Mouse (Mus musculus): ENCODE data around the gene Vipr1. TPM values are rescaled to one million over a fixed set of nuclear protein-coding genes. Genes with fewer than 3 reads are reported as not detected.

Gene Vipr1
- polyA plus RNA-seq, 1 experiment from 2014 or later: 0.51 TPM

DNA sequence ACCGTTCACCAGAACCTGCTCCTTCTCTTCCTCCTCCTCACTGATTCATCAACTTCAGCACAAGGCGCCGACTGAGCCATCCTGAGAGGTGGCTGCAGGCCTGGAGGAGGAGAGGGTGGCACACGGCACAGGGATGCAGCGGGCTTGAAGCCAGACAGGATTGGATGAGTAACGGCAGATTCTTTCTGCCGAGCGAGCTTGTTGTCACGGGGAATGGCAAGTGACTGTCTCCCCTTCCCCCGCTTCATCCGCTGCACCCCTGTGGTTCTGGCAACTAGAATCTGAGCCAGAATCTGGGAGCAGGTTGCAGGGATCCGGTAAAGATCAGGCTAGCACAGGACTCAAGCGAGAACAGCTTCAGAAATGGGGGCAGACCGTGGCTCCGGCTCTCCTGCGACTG, 2.7 kb upstream of the Vipr1 start:
- TF ChIP-seq CTCF (IDR thresholded peaks at IDR 0.05; ENCODE audit: low read depth): no peak
- TF ChIP-seq EP300 (optimal IDR thresholded peaks at IDR 0.05): no peak
- no peak for DNase-seq (ENCODE audit: low spot score)

GRCm38 (mm10) chr9:121641235-121641915, 1.1 kb upstream of the Vipr1 start:
- Histone ChIP-seq H3K4me3 (ENCODE audit: low read depth, low read length) (peak overlapping the region; percentile 49), H3K36me3 (ENCODE audit: control insufficient read depth, insufficient read depth, low read length) (no peaks in the 10 kb centered on the region), H3K27ac (replicated peaks) (no peak overlapping the region), H3K4me1 (replicated peaks; ENCODE audit: control insufficient read depth, insufficient read depth) (no peaks in the 10 kb centered on the region), H3K9me3 (ENCODE audit: control insufficient read depth, low read length) (no peaks in the 10 kb centered on the region), H3K27me3 (ENCODE audit: control insufficient read depth, insufficient read depth, low read length) (peaks cover 2% of the 10 kb centered on the region; the same call in 1 of the 2 replicates), H3K4me2 (replicated peaks; ENCODE audit: low read depth) (peak overlapping the region; percentile 84), H3K9ac (ENCODE audit: low read length) (peak overlapping the region; percentile 35; the same call in 1 of the 2 replicates)
- 14% methylated on average over 27 of the region's 27 CpGs for WGBS
- ATAC-seq (ENCODE audit: low FRiP score, low TSS enrichment) (0 out of 2 replicates have a peak, but pooled peaks have one; percentile 8), DNase-seq (ENCODE audit: low spot score) (no peak)
- TF ChIP-seq EP300 (optimal IDR thresholded peaks at IDR 0.05) (no peak), CTCF (IDR thresholded peaks at IDR 0.05; ENCODE audit: low read depth) (0 out of 2 replicates have a peak, but pooled peaks have one; percentile 10)

More for the DNA sequence above, 2.7 kb upstream of the Vipr1 start:
- Histone ChIP-seq H3K9me3 (ENCODE audit: control insufficient read depth, low read length) (no peaks in the 10 kb centered on the region), H3K4me3 (ENCODE audit: low read depth, low read length) (no peak overlapping the region), H3K4me1 (replicated peaks; ENCODE audit: control insufficient read depth, insufficient read depth) (no peaks in the 10 kb centered on the region), H3K4me2 (replicated peaks; ENCODE audit: low read depth) (no peak overlapping the region), H3K27ac (replicated peaks) (no peak overlapping the region), H3K9ac (ENCODE audit: low read length) (no peak overlapping the region), H3K36me3 (ENCODE audit: control insufficient read depth, insufficient read depth, low read length) (no peaks in the 10 kb centered on the region), H3K27me3 (ENCODE audit: control insufficient read depth, insufficient read depth, low read length) (peaks cover 2% of the 10 kb centered on the region; the same call in 1 of the 2 replicates)
- no peak for ATAC-seq (ENCODE audit: low FRiP score, low TSS enrichment)
- 65% methylated on average over 16 of the region's 16 CpGs for WGBS

DNA sequence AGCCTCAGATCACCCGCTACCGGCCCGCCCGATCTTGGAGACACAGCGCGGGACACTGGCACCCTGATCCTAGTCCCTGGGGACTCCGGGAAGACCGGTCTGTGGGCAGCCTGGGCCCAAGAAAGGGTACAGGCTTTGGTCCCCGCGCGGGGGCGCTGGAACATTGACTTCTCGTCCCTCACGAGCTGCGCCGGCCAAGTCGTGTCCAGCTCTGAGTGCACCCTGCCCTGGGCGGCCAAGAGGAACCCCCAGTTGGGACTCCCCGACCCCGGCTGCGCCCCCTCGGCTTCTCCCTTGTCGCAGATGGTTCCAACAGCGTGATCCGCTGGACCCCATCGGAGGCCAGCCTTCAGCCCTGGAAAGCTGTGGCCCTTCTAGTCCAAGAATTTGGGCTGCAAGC, 515 bp upstream of the Vipr1 start, which contains the start of gene Lyzl4:
Lyzl4 (minus strand) TSS at position 96 of the 400 bp plus-strand sequence.
- Histone ChIP-seq H3K9me3 (ENCODE audit: control insufficient read depth, low read length) (no peaks in the 10 kb centered on the region), H3K9ac (ENCODE audit: low read length) (peak within 1 kb of the TSS; percentile 45), H3K4me2 (replicated peaks; ENCODE audit: low read depth) (peak within 1 kb of the TSS; percentile 84), H3K4me3 (ENCODE audit: low read depth, low read length) (peak within 1 kb of the TSS; percentile 49), H3K27me3 (ENCODE audit: control insufficient read depth, insufficient read depth, low read length) (peaks cover 2% of the 10 kb centered on the region; the same call in 1 of the 2 replicates), H3K27ac (replicated peaks) (no peak within 1 kb of the TSS), H3K36me3 (ENCODE audit: control insufficient read depth, insufficient read depth, low read length) (no peaks in the 10 kb centered on the region), H3K4me1 (replicated peaks; ENCODE audit: control insufficient read depth, insufficient read depth) (no peaks in the 10 kb centered on the region)
- TF ChIP-seq CTCF (IDR thresholded peaks at IDR 0.05; ENCODE audit: low read depth) (peak; percentile 76), EP300 (optimal IDR thresholded peaks at IDR 0.05) (no peak)
- peak; percentile 69 for ATAC-seq (ENCODE audit: low FRiP score, low TSS enrichment)
- peak; percentile 85 for DNase-seq (ENCODE audit: low spot score)
- WGBS: under 1% methylated on average over 26 of the region's 26 CpGs

DNA sequence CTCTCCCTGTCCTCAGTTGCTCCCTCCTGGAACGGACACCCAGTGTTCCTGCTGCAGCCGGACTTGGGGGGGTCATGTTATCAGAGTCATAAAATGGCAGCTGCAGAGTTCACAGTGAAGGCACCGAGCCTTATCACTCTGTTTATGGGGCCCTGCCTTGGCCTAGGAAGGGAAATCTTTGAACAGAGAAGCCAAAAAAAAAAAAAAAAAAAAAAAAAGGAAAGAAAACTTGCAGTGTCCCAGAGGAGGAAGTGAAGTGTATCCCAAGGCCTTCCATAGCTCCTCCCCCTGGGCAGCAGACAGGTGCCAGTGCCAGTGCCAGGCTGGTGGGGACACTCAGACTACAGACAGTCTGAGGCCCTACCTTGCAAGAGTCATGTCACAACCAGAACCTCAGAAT, 2.3 kb downstream of the Vipr1 start:
- H3K27me3 ChIP-seq (ENCODE audit: control insufficient read depth, insufficient read depth, low read length): peaks cover 2% of the 10 kb centered on the region; the same call in 1 of the 2 replicates

GRCm38 (mm10) chr9:121647026-121647425, 4.5 kb downstream of the Vipr1 start:
- H3K27ac ChIP-seq (replicated peaks): no peak overlapping the region
- no peak overlapping the region for H3K4me2 ChIP-seq (replicated peaks; ENCODE audit: low read depth)
- no peak for DNase-seq (ENCODE audit: low spot score)
- no peaks in the 10 kb centered on the region for H3K36me3 ChIP-seq (ENCODE audit: control insufficient read depth, insufficient read depth, low read length)
- H3K4me1 ChIP-seq (replicated peaks; ENCODE audit: control insufficient read depth, insufficient read depth): no peaks in the 10 kb centered on the region
- no peaks in the 10 kb centered on the region; the same call in 1 of the 2 replicates for H3K27me3 ChIP-seq (ENCODE audit: control insufficient read depth, insufficient read depth, low read length)
- TF ChIP-seq CTCF (IDR thresholded peaks at IDR 0.05; ENCODE audit: low read depth) (no peak), EP300 (optimal IDR thresholded peaks at IDR 0.05) (peak; percentile 62)
- H3K9me3 ChIP-seq (ENCODE audit: control insufficient read depth, low read length): no peaks in the 10 kb centered on the region
- WGBS: 53% methylated on average over 7 of the region's 7 CpGs
- ATAC-seq (ENCODE audit: low FRiP score, low TSS enrichment): no peak
- no peak overlapping the region for H3K4me3 ChIP-seq (ENCODE audit: low read depth, low read length)
- no peak overlapping the region for H3K9ac ChIP-seq (ENCODE audit: low read length)

More for the DNA sequence above, 2.3 kb downstream of the Vipr1 start:
- H3K4me2 ChIP-seq (replicated peaks; ENCODE audit: low read depth): no peak overlapping the region
- no peak overlapping the region for H3K27ac ChIP-seq (replicated peaks)
- WGBS: 55% methylated on average over 3 of the region's 3 CpGs
- no peaks in the 10 kb centered on the region for H3K4me1 ChIP-seq (replicated peaks; ENCODE audit: control insufficient read depth, insufficient read depth)
- no peak overlapping the region for H3K9ac ChIP-seq (ENCODE audit: low read length)
- DNase-seq (ENCODE audit: low spot score): no peak
- no peak overlapping the region for H3K4me3 ChIP-seq (ENCODE audit: low read depth, low read length)
- H3K9me3 ChIP-seq (ENCODE audit: control insufficient read depth, low read length): no peaks in the 10 kb centered on the region
- H3K36me3 ChIP-seq (ENCODE audit: control insufficient read depth, insufficient read depth, low read length): no peaks in the 10 kb centered on the region
- TF ChIP-seq EP300 (optimal IDR thresholded peaks at IDR 0.05) (no peak), CTCF (IDR thresholded peaks at IDR 0.05; ENCODE audit: low read depth) (no peak)
- no peak for ATAC-seq (ENCODE audit: low FRiP score, low TSS enrichment)

- Histone ChIP-seq H3K4me2 (replicated peaks; ENCODE audit: low read depth) (no peak overlapping the region), H3K9me3 (ENCODE audit: control insufficient read depth, low read length) (no peaks in the 10 kb centered on the region), H3K27ac (replicated peaks) (no peak overlapping the region), H3K36me3 (ENCODE audit: control insufficient read depth, insufficient read depth, low read length) (no peaks in the 10 kb centered on the region), H3K27me3 (ENCODE audit: control insufficient read depth, insufficient read depth, low read length) (no peaks in the 10 kb centered on the region), H3K4me1 (replicated peaks; ENCODE audit: control insufficient read depth, insufficient read depth) (no peaks in the 10 kb centered on the region), H3K4me3 (ENCODE audit: low read depth, low read length) (no peak overlapping the region), H3K9ac (ENCODE audit: low read length) (no peak overlapping the region)
- DNase-seq (ENCODE audit: low spot score) (no peak), ATAC-seq (ENCODE audit: low FRiP score, low TSS enrichment) (no peak)
- 93% methylated on average over 10 of the region's 10 CpGs for WGBS
- no peak for TF ChIP-seq CTCF (IDR thresholded peaks at IDR 0.05; ENCODE audit: low read depth)
- TF ChIP-seq EP300 (optimal IDR thresholded peaks at IDR 0.05): no peak
Observed at GRCm38 (mm10) chr9:121653668-121654067, 11.2 kb downstream of the Vipr1 start.

Data from stomach, postnatal 0 days (tissue).